Mouse (Mus musculus) Patski (cell line): ENCODE data around the gene Eif2ak4. TPM values are rescaled to one million over a fixed set of nuclear protein-coding genes. Genes with fewer than 3 reads are reported as not detected.

Source experiments
- ATAC-seq: fragments of 100-300 bp; one replicate; pipeline ENCODE4 v1.8.0; 2021
- CTCF ChIA-PET: fragments of 350-600 bp; sonication (Branson Sonifier 250); formaldehyde crosslinking; loops from one replicate; lab custom pipeline; 2022; ENCODE audit warnings: inconsistent platforms; lab: Charles Lee
- POLR2A ChIA-PET: fragments of 350-600 bp; sonication (Branson Sonifier 250); formaldehyde crosslinking; loops from one replicate; lab custom pipeline; 2022; ENCODE audit warnings: antibody characterized with exemption, inconsistent platforms; lab: Charles Lee
- DNase-seq: peaks from one replicate; pipeline ENCODE4 v3.0.0-alpha.2; 2011; ENCODE audit warnings: low read depth, low spot score
- H3K27me3 ChIP-seq: fragments of 371-371 bp; one replicate; pipeline ENCODE4 v1.5.1; 2021
- CTCF ChIP-seq: fragments of 100-300 bp; IDR thresholded peaks from one replicate; pipeline ENCODE4 v1.5.1; 2021
- in situ Hi-C: fragments of 300-500 bp; cut with MboI; formaldehyde crosslinking; loops from 3 replicates; pipeline ENCODE4 v1.11.1; 2018; ENCODE audit warnings: low pct_unique_long_range_greater_than_20kb, mixed read lengths
- polyA plus RNA-seq: library from polyadenylated mRNA; unstranded; gene quantifications from one replicate; pipeline ENCODE4 v1.2.3, GENCODE M21; 2021

Gene Eif2ak4
- polyA plus RNA-seq, 1 experiment from 2014 or later = 31.3 TPM

- ATAC-seq (no peak), DNase-seq (no peak)
- in situ Hi-C loops = no loop called here
- TF ChIP-seq CTCF = no peak
- no peaks in the 10 kb centered on the region for H3K27me3 ChIP-seq
- ChIA-PET POLR2A (interaction anchor here (0.6 kb wide), 1 partner anchor 516 kb away, joined by 4 read pairs; no protein-coding TSS in a partner anchor), CTCF (interaction anchor here (0.7 to 3.5 kb wide), 4 partner anchors 9 to 145 kb away, joined by 3 to 11 read pairs (median 3); no protein-coding TSS in a partner anchor)
Observed at GRCm38 (mm10) chr2:118463480-118463879, 75.1 kb downstream of the Eif2ak4 start.

DNA sequence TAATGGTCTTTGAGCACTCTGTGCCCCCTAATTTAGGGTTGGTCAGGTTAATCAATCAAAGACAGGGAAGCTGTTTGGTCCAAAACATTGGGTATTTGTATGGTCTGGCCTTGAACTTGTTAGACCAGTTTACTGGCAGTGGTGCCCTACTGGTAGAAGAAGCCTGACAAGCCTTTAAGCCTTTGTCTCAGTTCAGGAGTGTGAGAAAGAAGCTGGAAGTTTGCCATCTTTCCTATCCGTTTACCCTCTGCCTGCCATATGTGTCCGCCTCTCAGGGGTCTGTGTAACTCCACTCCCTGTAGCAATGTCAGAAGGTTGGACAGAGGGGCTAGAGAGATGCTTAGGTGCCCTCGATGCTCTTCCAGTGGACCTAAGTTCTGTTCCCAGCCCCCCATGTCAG is 76.0 kb downstream of the Eif2ak4 start:
- no peak for DNase-seq
- ChIA-PET CTCF (interaction anchor here (1.8 kb wide), 1 partner anchor 22 kb away, joined by 3 read pairs; no protein-coding TSS in a partner anchor), POLR2A (no interaction called here)
- in situ Hi-C loops = no loop called here
- no peaks in the 10 kb centered on the region for H3K27me3 ChIP-seq
- no peak for TF ChIP-seq CTCF
- ATAC-seq = no peak

DNA sequence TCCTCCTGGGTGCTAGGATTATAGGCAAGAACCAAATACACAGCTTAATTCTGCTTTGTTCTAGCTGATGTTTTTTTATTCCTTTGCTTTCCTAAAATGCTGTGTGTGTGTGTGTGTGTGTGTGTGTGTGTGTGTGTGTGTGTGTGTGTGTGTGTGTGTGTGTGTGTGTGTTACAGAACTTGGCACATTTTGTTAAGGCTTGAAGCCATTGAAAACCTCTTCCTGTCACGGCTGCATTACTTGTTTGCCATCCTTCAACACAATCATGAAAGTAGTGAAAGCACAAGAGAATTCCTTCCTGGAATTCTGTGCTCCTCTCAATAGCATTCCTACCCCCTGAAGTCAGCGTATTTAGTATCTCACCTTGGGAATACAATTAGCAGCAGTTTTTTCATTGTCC is 77.5 kb downstream of the Eif2ak4 start:
- TF ChIP-seq CTCF = no peak
- no peak for DNase-seq
- no peaks in the 10 kb centered on the region for H3K27me3 ChIP-seq
- in situ Hi-C loops = no loop called here
- POLR2A ChIA-PET = no interaction called here
- CTCF ChIA-PET = interaction anchor here (1.5 kb wide), 1 partner anchor 9 kb away, joined by 3 read pairs; no protein-coding TSS in a partner anchor
- ATAC-seq = no peak

DNA sequence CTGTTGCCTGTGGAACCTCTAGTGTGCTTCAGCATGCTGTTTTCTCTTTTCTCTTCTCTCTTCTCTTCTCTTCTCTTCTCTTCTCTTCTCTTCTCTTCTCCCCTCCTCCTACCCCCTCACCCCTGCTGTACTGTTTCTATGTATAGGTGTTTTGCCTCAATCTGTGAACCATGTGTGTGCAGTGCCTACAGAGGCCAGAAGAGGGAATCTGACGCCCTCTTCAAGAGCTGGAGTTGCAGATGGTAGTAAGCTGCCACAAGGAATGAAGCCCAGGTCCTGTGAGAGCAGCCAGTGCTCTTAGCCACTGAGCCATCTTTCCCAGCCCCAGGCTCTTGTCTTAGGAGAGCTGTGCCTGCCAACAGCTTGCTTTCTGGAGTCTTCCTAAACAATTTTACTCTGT is 78.2 kb downstream of the Eif2ak4 start:
- CTCF ChIA-PET = interaction anchor here (1.5 kb wide), 1 partner anchor 9 kb away, joined by 3 read pairs; no protein-coding TSS in a partner anchor
- POLR2A ChIA-PET = interaction anchor here (1.6 kb wide), 1 partner anchor 9 kb away, joined by 4 read pairs; no protein-coding TSS in a partner anchor
- DNase-seq (no peak), ATAC-seq (no peak)
- H3K27me3 ChIP-seq = no peaks in the 10 kb centered on the region
- TF ChIP-seq CTCF = no peak
- in situ Hi-C loops = no loop called here

DNA sequence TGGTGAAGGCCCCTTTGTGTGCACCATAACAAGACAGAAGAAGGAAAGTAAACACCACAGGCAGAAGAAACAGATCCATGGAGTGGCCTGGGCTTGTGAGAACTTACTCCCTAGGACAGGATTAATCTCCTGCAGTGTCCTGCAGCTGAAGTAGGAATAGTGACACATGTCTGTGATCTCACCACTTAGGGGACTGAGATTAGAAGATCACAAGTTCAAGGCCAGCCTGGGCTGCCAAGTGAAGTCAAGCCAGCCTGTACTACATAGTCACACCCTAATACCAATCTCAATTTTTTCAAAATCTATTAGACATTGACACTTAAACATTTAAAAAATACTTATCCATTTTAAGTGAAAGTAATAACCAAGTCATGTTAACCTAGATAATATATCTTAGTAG is 79.9 kb downstream of the Eif2ak4 start:
- DNase-seq (no peak), ATAC-seq (no peak)
- ChIA-PET CTCF (no interaction called here), POLR2A (interaction anchor here (1.6 kb wide), 1 partner anchor 7 kb away, joined by 4 read pairs; no protein-coding TSS in a partner anchor)
- no peak for TF ChIP-seq CTCF
- H3K27me3 ChIP-seq = no peaks in the 10 kb centered on the region
- in situ Hi-C loops = no loop called here

DNA sequence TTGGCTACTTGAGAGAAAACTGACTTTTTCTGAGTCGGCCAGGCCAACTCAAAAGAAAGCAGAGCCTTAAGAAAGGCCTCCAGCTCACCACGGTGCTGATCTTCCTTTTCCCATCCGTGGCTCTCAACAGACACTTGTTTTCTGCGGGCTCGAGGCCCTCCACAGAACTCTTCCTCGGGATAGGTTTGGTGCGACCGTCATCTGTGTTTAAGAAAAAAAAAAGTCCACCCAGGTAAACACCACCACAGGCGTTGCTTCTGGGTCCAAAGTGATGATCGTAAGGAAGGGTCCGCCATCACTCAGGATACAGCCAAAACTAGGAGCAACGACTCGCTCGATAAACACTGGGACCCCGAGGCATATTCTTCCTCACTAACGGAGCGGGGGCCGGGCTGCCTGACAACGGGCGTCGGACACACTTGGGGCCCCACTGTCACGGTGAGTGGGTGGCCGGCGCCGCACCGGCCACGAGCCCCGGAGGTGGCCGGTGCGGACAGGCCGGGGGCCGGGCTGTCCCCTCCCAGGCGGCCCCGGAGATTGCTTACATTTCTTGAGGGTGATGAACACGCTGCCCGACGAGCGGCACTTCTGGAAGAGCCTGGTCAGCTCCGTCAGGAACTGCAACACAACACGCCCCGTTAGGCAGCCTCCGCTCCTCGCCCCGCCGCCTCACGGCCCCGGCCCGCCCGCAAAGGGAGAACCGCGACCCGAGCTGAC is 90.6 kb downstream of the Eif2ak4 start:
- no peak for DNase-seq
- POLR2A ChIA-PET = interaction anchor here (0.6 to 1.3 kb wide), 2 partner anchors 9 to 11 kb away, joined by 3 to 5 read pairs; no protein-coding TSS in a partner anchor
- no peak for TF ChIP-seq CTCF
- CTCF ChIA-PET = no interaction called here
- in situ Hi-C loops = loop anchor here (25.0 kb wide), 2 partner anchors 258 to 408 kb away; partner anchors contain the start of genes Inafm2 and Plcb2
- ATAC-seq = peak; percentile 52
- no peaks in the 10 kb centered on the region for H3K27me3 ChIP-seq

DNA sequence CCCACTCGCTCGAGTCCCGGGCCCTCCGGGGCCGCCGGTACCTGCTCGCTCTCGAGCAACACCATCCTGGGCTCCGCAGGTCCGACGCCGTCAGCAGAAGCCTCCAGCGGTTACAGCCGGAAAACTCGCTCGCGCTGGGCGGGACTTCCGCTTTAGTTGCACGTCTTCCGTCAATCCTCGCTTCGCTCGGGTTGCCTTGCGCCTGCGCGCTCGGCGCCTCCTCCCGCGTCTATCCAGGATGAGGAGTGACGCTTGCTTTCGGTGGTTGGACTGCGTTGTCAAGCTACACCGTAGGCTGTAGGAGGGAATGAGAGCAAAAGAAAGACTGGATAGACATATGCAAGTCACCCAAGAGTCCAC is 91.1 kb downstream of the Eif2ak4 start, which contains the start of gene Srp14:
TSS of gene Srp14 (minus strand) at position 162 of the 360 bp plus-strand sequence.
- in situ Hi-C loops = loop anchor here (25.0 kb wide), 2 partner anchors 258 to 408 kb away; partner anchors contain the start of genes Inafm2 and Plcb2
- POLR2A ChIA-PET = interaction anchor here (0.7 kb wide), 1 partner anchor 404 kb away, joined by 3 read pairs; no protein-coding TSS in a partner anchor
- no peak for TF ChIP-seq CTCF
- peak; percentile 64 for DNase-seq
- CTCF ChIA-PET = interaction anchor here (0.9 to 1.2 kb wide), 2 partner anchors 9 to 129 kb away, joined by 3 to 4 read pairs; no protein-coding TSS in a partner anchor
- peak; percentile 90 for ATAC-seq
- no peaks in the 10 kb centered on the region for H3K27me3 ChIP-seq

DNA sequence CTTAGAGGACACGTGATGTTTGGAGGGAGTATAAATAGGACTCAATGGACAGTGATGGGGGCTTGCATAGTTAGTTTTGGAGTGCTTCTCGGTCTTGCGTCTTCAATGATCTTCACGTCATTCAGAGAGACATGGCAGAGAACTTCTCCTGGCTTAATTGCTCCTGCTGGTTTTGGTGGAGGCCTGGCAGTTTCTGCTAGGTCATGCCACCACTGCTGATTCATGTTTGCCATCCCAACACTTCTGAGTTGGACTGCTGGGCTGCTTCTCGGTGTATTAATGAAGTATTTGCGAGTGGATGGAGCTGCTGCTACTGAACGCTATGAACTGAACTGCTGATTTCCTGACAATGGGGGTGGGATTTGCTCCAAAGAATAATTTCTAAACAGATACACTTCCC is 92.5 kb downstream of the Eif2ak4 start:
- no peak for TF ChIP-seq CTCF
- in situ Hi-C loops = loop anchor here (25.0 kb wide), 2 partner anchors 256 to 406 kb away; partner anchors contain the start of genes Inafm2 and Plcb2
- ATAC-seq = no peak
- DNase-seq = no peak
- ChIA-PET CTCF (no interaction called here), POLR2A (no interaction called here)
- H3K27me3 ChIP-seq = no peaks in the 10 kb centered on the region

DNA sequence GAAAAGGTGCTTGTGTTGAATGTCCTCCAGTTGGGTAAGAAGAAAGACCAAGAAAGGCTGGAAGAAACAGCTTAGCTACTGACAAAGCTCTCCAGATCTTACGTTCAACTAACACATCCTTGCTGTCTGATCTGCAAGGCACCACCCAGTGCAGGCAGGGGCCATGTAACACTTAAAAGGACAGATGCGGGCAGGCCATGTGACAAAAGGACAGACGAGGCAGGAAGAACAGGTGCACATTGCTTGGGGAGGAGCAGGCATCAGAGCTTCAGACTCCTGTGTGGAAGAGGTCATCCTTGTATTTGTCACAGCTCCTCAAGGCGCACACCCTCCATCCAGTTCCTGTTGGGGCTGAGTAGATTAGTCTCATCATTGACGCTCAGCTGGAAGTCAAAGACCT is 94.6 kb downstream of the Eif2ak4 start:
- ChIA-PET CTCF (interaction anchor here (1.0 to 1.4 kb wide), 3 partner anchors 46 to 219 kb away, joined by 3 read pairs; no protein-coding TSS in a partner anchor), POLR2A (interaction anchor here (0.7 kb wide), 1 partner anchor 236 kb away, joined by 3 read pairs; no protein-coding TSS in a partner anchor)
- in situ Hi-C loops = loop anchor here (25.0 kb wide), 2 partner anchors 254 to 404 kb away; partner anchors contain the start of genes Inafm2 and Plcb2
- no peak for DNase-seq
- TF ChIP-seq CTCF = no peak
- no peaks in the 10 kb centered on the region for H3K27me3 ChIP-seq
- ATAC-seq = no peak

- H3K27me3 ChIP-seq = no peaks in the 10 kb centered on the region
- ChIA-PET POLR2A (no interaction called here), CTCF (no interaction called here)
- ATAC-seq (no peak), DNase-seq (no peak)
- TF ChIP-seq CTCF = no peak
- in situ Hi-C loops = loop anchor here (25.0 kb wide), 2 partner anchors 253 to 403 kb away; partner anchors contain the start of genes Inafm2 and Plcb2
Observed at GRCm38 (mm10) chr2:118484386-118484898, 96.0 kb downstream of the Eif2ak4 start.
